Mouse (Mus musculus) liver, postnatal 0 days (tissue): ENCODE results near the gene Gli2. TPM values are rescaled to one million over a fixed set of nuclear protein-coding genes. Genes with fewer than 3 reads are reported as not detected.

Source experiments
- ATAC-seq: fragments of 200-750 bp; cut with Nextera tagmentation; 2 replicates; pipeline ENCODE4 v1.8.0; 2017; ENCODE audit warnings: mild to moderate bottlenecking, moderate library complexity
- DNase-seq: peaks from one replicate; pipeline ENCODE4 v3.0.0-alpha.2; 2016
- H3K27ac ChIP-seq: fragments of 300-500 bp; sonication (generic); 2 replicates; pipeline ENCODE4 v1.5.1; 2014; ENCODE audit warnings: antibody characterized with exemption, moderate library complexity, mild to moderate bottlenecking, low read depth
- H3K27me3 ChIP-seq: fragments of 300-500 bp; sonication (generic); 2 replicates; pipeline ENCODE4 v1.6.1; 2014; ENCODE audit warnings: low read length, control low read depth, mixed read lengths; ENCODE audit not compliant: insufficient read depth
- H3K36me3 ChIP-seq: fragments of 300-500 bp; sonication (generic); replicated peaks from 2 replicates; pipeline ENCODE4 v1.6.1; 2014; ENCODE audit warnings: mild to moderate bottlenecking, control low read depth, low read length, moderate library complexity, mixed read lengths; ENCODE audit not compliant: insufficient read depth
- H3K4me1 ChIP-seq: fragments of 300-500 bp; sonication (generic); 2 replicates; pipeline ENCODE4 v1.6.1; 2014; ENCODE audit warnings: antibody characterized with exemption, mild to moderate bottlenecking, control low read depth; ENCODE audit not compliant: insufficient read depth
- H3K4me2 ChIP-seq: fragments of 300-500 bp; sonication (generic); 2 replicates; pipeline ENCODE4 v1.6.1; 2014; ENCODE audit warnings: low read depth, mild to moderate bottlenecking, low read length, moderate library complexity, mixed read lengths
- H3K4me3 ChIP-seq: fragments of 300-500 bp; sonication (generic); 2 replicates; pipeline ENCODE4 v1.5.1; 2014; ENCODE audit warnings: low read depth, low read length
- H3K9ac ChIP-seq: fragments of 300-500 bp; sonication (generic); replicated peaks from 2 replicates; pipeline ENCODE4 v1.6.1; 2014; ENCODE audit warnings: mild to moderate bottlenecking, moderate library complexity
- H3K9me3 ChIP-seq: fragments of 300-500 bp; sonication (generic); 2 replicates; pipeline ENCODE4 v1.6.1; 2016; ENCODE audit warnings: mild to moderate bottlenecking, control low read depth, low read length, mixed read lengths
- CTCF ChIP-seq: sonication (generic); IDR thresholded peaks from 2 replicates; pipeline ENCODE4 v1.5.1; 2016; ENCODE audit warnings: antibody characterized with exemption, low read depth
- EP300 ChIP-seq: IDR thresholded peaks from 2 replicates; pipeline ENCODE4 v1.6.1; 2016; ENCODE audit warnings: antibody characterized with exemption, low read depth, mild to moderate bottlenecking
- WGBS: fragments of 180-500 bp; shearing (Covaris S2); extraction: QIAGEN DNeasy Blood & Tissue Kit; methylation state at CpG from one replicate; pipeline ENCODE4 v1.1.7; 2014; ENCODE audit not compliant: insufficient replicate concordance; 5-methylcytosine and 5-hydroxymethylcytosine counted together
- polyA plus RNA-seq: library from polyadenylated mRNA; unstranded; fragments of >200 nt; fragmentation: Nextera tagmentation; extraction: Ambion mirVana; gene quantifications from 2 replicates; pipeline ENCODE4 v1.2.1, GENCODE M21; 2015

The Gli2 gene
- polyA plus RNA-seq, 1 experiment from 2014 or later: 0.27 TPM

GRCm38 (mm10) chr1:119016866-119017265, 36.6 kb downstream of the Gli2 start:
- H3K4me2 ChIP-seq: no peak overlapping the region
- no peak overlapping the region for H3K9ac ChIP-seq
- no peak overlapping the region for H3K27ac ChIP-seq
- no peak overlapping the region for H3K4me3 ChIP-seq
- no peaks in the 10 kb centered on the region for H3K4me1 ChIP-seq
- 78% methylated on average over 3 of the region's 3 CpGs for WGBS
- no peak for ATAC-seq
- H3K9me3 ChIP-seq: no peaks in the 10 kb centered on the region
- no peak for DNase-seq
- no peak for TF ChIP-seq CTCF
- no peak for TF ChIP-seq EP300
- no peaks in the 10 kb centered on the region for H3K27me3 ChIP-seq
- H3K36me3 ChIP-seq: no peaks in the 10 kb centered on the region

- Histone ChIP-seq H3K4me2 (no peak overlapping the region), H3K9me3 (no peaks in the 10 kb centered on the region), H3K9ac (no peak overlapping the region), H3K36me3 (no peaks in the 10 kb centered on the region), H3K4me1 (no peaks in the 10 kb centered on the region), H3K27ac (no peak overlapping the region), H3K4me3 (no peak overlapping the region), H3K27me3 (no peaks in the 10 kb centered on the region)
- no peak for TF ChIP-seq CTCF
- no peak for DNase-seq
- no peak for ATAC-seq
- WGBS: 64% methylated on average over 6 of the region's 6 CpGs
Measured at GRCm38 (mm10) chr1:119015108-119015507, 38.3 kb downstream of the Gli2 start.

DNA sequence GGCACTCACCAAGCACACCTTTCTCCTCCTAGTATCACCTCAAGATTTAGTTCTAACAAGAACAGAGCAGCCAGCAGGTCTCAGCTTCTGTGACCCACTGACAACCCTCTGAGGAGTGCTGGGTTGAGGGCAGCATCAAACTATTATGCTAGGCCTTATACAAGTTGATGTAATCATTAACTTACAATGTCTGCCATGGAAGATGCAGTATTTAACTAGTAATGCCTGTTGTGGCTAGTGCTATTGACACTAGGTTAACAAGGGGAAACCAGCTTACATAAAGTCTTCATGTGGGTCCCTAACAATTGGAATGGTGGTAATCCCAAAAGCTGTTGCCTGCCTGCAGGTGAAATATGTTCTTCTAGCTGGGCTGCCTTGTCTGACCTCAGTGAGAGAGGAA, 44.5 kb downstream of the Gli2 start:
- Histone ChIP-seq H3K4me2 (no peak overlapping the region), H3K4me3 (no peak overlapping the region), H3K9ac (no peak overlapping the region), H3K4me1 (no peaks in the 10 kb centered on the region), H3K27ac (no peak overlapping the region), H3K9me3 (no peaks in the 10 kb centered on the region), H3K27me3 (no peaks in the 10 kb centered on the region), H3K36me3 (no peaks in the 10 kb centered on the region)
- TF ChIP-seq EP300: no peak
- no peak for TF ChIP-seq CTCF
- no peak for DNase-seq
- ATAC-seq: peak; percentile 82

GRCm38 (mm10) chr1:119003852-119004398, 49.5 kb downstream of the Gli2 start:
- ATAC-seq: no peak
- no peak for TF ChIP-seq EP300
- TF ChIP-seq CTCF: no peak

DNA sequence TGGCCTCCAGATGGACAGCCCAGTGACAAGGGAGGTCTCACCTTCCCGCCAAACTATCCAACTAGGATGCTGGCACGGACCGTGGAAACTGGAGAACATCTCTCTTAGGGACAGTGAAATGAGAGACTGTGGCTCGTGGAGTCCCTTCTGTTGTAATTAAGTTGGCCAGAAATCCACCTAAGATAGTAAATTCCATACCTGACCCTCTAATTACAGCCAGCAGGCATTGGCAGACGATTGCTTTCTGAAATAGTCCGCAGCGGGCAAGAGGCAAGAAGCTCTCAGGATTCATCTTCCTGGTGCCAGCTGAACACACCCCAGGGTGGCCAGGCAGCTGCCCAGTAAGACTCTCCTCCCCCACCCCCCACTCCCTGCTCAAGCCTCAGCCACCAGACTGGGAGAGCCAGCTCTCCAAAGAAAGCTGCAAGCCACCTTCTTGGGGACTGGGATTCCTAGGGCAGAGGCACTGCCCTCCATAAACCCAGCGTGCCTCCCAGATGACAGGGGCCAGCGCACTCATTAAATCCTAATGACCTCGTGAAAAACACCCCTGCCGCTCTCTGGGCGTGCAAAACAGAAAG, 51.9 kb downstream of the Gli2 start:
- no peak for TF ChIP-seq CTCF
- no peak for TF ChIP-seq EP300
- H3K36me3 ChIP-seq: no peaks in the 10 kb centered on the region
- WGBS: 72% methylated on average over 12 of the region's 12 CpGs
- H3K4me2 ChIP-seq: no peak overlapping the region
- no peaks in the 10 kb centered on the region for H3K9me3 ChIP-seq
- H3K4me1 ChIP-seq: no peaks in the 10 kb centered on the region
- no peak overlapping the region for H3K4me3 ChIP-seq
- no peak overlapping the region for H3K9ac ChIP-seq
- H3K27ac ChIP-seq: no peak overlapping the region
- no peak for DNase-seq
- H3K27me3 ChIP-seq: no peaks in the 10 kb centered on the region
- no peak for ATAC-seq

More at GRCm38 (mm10) chr1:119003852-119004398, 49.5 kb downstream of the Gli2 start:
- no peaks in the 10 kb centered on the region for H3K36me3 ChIP-seq
- DNase-seq: no peak
- no peak overlapping the region for H3K4me2 ChIP-seq
- H3K9me3 ChIP-seq: no peaks in the 10 kb centered on the region
- no peak overlapping the region for H3K9ac ChIP-seq
- H3K4me1 ChIP-seq: no peaks in the 10 kb centered on the region
- no peaks in the 10 kb centered on the region for H3K27me3 ChIP-seq
- 25% methylated on average over 1 of the region's 1 CpGs for WGBS
- no peak overlapping the region for H3K27ac ChIP-seq
- no peak overlapping the region for H3K4me3 ChIP-seq

DNA sequence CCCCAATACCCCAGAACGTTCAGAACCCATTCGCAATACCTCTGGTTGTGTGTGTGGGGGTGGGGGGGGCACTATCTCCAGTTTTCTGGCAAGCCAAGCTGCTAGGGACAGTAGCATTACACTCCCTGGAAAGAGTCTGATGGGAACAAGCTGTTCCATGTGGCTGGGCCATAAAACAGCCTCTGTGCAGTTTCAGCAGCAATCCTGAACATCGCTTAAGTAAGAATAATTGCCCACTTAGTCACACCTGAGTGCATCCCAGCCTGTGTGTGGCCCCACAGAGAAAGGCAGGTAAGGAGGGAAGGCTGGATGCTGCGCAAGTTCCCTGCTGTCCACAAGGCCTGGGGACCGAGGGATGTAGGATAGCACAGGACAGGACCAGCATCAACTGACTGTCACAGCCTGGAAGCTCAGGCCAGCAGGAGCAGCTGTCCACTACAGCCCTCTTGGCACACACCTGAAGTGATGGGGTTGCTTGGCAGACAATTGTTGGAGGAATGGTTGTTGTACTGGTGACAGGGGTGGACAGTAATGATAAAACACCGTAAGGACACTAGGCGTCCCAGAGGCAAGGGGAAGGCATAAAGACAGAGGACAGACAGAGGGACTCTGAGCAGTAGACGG, 58.8 kb downstream of the Gli2 start:
- H3K4me2 ChIP-seq: no peak overlapping the region
- no peak overlapping the region for H3K4me3 ChIP-seq
- H3K9ac ChIP-seq: no peak overlapping the region
- no peaks in the 10 kb centered on the region for H3K4me1 ChIP-seq
- no peaks in the 10 kb centered on the region for H3K9me3 ChIP-seq
- H3K36me3 ChIP-seq: no peaks in the 10 kb centered on the region
- H3K27me3 ChIP-seq: no peaks in the 10 kb centered on the region
- WGBS: 87% methylated on average over 8 of the region's 8 CpGs
- no peak for ATAC-seq
- no peak for TF ChIP-seq EP300
- no peak for TF ChIP-seq CTCF
- DNase-seq: no peak
- H3K27ac ChIP-seq: no peak overlapping the region
